20 mouse cellular contexts compared by ENCODE assay signal in the genomic region with DNA sequence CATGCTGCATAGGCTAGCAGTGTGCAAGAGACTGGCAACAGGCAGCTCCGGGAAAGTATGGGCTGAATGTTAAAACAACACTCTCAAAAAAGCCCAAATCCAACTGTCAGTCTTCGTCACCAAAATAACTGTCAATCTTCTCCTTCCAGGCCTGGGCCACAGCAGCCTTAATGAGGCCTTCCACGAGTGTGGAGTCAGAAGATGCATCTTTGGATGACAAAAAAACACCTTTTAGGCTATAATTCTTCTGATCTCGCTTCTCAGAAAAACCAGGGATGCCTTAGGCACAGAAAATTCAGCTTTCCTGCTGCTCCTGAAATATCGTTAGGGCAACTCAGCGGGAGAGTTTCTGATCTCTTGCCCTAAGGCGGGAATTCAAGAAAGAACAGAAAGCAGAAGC.
"Had no signal": no experiment of that assay in that cellular context is flagged by ENCODE, and none has a peak within 500 bp of the region (broad histone marks: within the 10 kb centered on the region; RNA-seq: fewer than 3 reads in every experiment).

No protein-coding gene starts in this region.

- H3K27me3 ChIP-seq: liver, embryonic 13.5 days; liver, embryonic 15.5 days; lung, embryonic 15.5 days; megakaryocyte, embryonic 14.5 days; neural tube, embryonic 13.5 days; neural tube, embryonic 15.5 days had no signal

- ATAC-seq: liver, postnatal 0 days had no signal

- H3K36me3 ChIP-seq: liver, embryonic 13.5 days; liver, embryonic 15.5 days; lung, embryonic 15.5 days; neural tube, embryonic 13.5 days; neural tube, embryonic 15.5 days had no signal

- DNase-seq: liver, embryonic 13.5 days; liver, postnatal 0 days; lung, adult 2 months; lung, postnatal 14 days; lung, postnatal 36 days; retina, postnatal 1 day; right cerebral cortex, adult 18-20 months; right cerebral cortex, postnatal 25 days; right cerebral cortex, postnatal 4 days; spleen, adult 18-20 months; thymus, adult 18-20 months; thymus, postnatal 14 days; thymus, postnatal 36 days had no signal

- H3K4me2 ChIP-seq: liver, embryonic 13.5 days; liver, embryonic 15.5 days; neural tube, embryonic 13.5 days; neural tube, embryonic 15.5 days had no signal

- H3K9me3 ChIP-seq: liver, embryonic 13.5 days; liver, embryonic 15.5 days; lung, embryonic 15.5 days; megakaryocyte, embryonic 14.5 days; neural tube, embryonic 13.5 days; neural tube, embryonic 15.5 days had no signal

- H3K4me1 ChIP-seq: liver, embryonic 13.5 days; liver, embryonic 15.5 days; megakaryocyte, embryonic 14.5 days; neural tube, embryonic 13.5 days; neural tube, embryonic 15.5 days had no signal

- H3K9ac ChIP-seq: liver, embryonic 13.5 days; liver, embryonic 15.5 days; liver, postnatal 0 days; lung, embryonic 15.5 days; neural tube, embryonic 13.5 days; neural tube, embryonic 15.5 days had no signal

- H3K27ac ChIP-seq: liver, embryonic 13.5 days; liver, embryonic 15.5 days; macrophage; neural tube, embryonic 13.5 days; neural tube, embryonic 15.5 days had no signal

- H3K4me3 ChIP-seq: liver, embryonic 13.5 days; liver, embryonic 15.5 days; lung, embryonic 15.5 days; megakaryocyte, embryonic 14.5 days; myocyte; neural tube, embryonic 13.5 days; neural tube, embryonic 15.5 days had no signal
